Mouse (Mus musculus) testis, postnatal 14 days (tissue): ENCODE data around the gene Gpr82.

Experiments used
- DNase-seq: peaks from one replicate; pipeline ENCODE4 v3.0.0; 2021; ENCODE audit warnings: low spot score

Gpr82 gene

DNA sequence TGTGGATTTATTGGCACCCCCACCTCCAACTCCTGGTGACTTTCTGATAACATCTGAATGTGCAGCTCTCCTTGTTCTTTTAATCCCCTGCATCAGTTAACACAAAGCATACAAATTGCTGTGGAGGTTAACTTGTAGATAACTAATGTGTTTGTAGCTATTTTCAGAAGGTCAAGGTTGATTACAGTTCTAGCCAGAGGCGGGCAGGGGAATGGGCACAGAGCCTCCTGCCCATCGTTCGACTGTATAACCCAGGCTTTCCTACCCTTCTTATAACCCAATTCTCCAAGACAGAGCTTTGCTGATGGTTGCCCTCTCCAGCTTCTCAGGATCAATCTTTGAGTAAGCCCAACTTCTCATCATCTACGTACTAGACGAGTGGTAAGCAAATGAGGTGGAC, at the start of gene Gpr82:
Gpr82 (plus strand) TSS at position 301 of the 400 bp plus-strand sequence.
- no peak for DNase-seq

DNA sequence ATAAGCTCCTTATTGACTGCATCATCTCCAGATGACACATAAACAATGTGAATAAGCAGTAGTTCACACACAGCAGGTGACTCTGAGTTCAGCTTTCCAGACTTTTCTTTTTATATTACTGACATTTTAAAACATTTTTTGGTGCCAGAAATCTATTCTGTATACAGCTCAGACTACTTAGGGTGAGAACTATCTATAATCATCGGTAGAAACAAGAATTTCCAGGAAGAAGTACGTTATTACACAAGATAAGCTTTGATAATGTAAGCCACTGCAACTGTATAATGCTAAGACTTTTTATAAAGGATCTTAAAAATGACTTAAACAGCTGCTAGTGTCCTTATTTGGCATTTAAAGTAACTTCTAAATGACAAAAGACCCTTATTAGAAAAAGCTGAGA, 49.0 kb upstream of the Gpr82 start:
- no peak for DNase-seq

DNA sequence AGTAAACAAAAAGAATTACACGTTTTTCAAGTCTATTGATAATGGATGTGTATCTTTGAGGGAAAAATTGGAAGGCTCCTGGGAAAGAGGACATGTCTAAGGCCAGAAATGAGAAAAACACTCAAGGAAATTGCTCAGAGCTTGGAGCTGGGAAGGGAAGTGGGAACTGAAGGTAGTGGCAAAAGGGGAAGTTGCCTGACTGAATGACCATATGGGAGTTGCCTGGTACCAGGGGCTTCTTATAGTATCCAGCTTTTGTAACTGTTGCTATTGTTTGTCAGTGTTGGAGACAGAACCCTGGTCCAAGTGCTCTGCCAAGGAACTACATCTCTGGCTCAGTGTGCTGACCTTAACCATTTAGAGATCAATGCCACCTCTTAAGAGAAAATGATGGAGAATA, 44.4 kb upstream of the Gpr82 start:
- DNase-seq: no peak

DNA sequence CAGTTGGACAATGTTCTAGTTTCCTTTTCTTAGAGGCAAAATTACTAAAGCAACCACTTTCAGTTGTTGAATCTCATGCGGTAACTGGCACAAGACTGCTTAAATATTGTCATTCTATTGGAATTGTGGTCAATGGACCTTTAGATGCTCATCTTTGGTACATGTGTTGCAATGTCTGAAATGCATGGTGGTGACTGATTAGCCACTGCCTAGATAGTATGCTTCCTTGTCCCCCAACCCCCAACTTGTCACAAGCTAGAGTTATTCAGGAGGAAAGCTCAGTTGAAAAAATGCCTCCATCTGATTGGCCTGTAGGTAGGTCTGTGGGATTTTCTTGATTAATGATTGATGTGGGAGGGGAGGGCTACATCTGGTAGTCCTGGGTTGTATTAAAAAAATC, 43.9 kb upstream of the Gpr82 start:
- DNase-seq: no peak

DNA sequence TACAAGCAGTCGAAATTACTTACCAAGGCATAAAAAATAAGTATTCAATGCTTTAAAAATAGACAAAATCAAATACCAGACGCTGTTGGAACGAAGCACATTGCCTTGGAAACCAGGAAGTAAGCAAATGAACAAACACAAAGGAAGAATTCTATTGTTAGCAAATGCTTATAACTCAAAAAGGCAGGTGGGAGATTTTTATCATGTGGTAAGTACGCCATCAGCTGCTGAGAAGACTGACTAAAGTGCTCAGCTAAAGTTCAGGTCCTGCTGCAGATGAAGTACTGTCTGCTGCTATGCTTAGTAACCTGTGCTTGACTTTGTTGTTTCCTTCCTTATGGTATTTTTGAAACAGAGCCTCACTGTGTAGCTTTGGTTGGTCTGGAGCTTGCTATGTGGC, 42.7 kb upstream of the Gpr82 start:
- DNase-seq: no peak

DNA sequence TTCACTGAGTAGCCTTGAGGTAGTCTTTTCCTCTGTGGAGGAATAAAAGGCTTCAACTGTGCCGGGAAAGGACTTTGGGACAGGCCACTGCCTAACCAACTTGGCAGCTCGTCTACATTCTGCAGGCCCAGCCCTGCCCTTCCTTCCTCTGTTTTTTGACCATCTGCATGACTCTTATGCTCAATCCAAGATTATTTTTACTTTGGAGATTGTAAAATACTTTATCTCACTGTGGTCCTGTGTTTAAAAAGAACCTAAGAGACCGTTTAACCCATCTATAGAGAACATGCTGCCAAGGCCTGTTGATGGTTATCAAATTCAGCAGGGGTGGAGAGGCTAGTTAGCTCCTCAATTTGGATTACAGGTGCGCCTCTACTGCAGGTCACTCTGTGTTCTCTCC, 39.7 kb upstream of the Gpr82 start:
- no peak for DNase-seq

DNA sequence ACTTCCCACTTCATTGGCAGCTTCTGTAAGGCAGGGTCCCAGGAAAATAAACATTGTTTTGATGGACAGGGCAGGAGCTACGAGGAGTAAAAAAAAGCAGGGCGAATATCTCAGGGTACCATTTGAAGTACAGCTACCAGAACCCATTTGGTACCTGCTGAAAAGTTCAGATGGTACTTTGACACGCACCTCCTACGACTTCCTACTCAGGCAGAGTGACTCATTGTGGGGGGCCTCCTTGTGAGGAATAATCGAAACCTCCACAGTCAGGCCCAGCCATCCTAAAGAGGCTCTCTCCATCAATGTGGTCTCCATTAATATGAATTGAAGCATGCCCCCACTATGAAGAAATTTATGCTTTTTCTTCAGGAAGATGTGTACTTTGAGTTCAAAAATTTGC, 38.5 kb upstream of the Gpr82 start:
- no peak for DNase-seq

DNA sequence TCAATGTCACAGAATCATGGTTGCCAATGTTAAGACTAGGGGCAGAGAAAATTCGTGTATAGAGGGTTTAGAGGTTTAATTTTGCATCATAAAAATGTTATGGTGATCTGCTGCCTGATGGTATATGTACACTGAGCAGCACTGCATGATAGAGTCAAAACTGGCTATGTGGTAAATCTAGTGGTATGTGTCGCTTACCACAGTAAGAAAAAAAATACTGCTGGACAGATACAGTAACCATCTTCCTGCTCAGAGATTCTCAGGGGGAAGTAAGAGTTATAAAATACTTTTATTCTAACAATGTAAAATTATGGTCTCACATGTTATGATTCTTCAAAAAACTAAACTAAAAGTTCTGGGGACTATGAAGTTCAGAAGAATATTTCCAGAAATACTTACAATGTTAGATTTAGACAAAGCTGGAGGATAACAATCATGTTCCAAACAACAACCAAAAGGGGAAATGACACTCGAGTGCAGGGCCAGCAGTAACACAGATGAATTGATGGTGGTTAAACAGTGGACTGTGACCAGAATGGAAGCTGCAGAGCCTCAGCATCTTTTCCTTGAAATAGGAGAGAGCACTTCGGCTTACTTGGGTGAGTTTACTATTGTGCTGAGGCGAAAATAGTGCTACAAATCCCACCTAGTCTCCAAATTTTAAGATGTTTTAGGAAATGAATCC, 29.4 kb upstream of the Gpr82 start, which contains the start of gene Gpr34:
Gpr34 (plus strand) TSS at position 491 of the 685 bp plus-strand sequence.
- no peak for DNase-seq

DNA sequence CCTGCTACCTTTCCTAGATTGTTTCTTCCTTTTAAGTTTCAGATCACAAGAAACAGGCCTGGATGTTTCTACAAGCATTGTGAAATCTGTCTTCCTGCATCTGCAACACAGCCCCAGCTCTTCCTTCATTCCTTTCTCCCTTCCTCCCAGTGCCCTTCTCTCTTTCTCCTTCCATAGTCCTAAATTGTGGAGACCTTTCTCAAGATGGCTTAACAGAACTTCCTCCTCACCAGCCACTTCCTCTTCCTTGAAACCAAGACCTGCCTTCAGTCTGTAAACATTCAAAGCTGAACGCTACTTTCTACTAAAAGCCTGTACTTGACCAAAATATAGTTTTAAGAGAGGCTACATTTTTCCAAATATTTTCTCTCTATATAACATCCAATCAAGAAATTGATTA, 24.8 kb upstream of the Gpr82 start:
- DNase-seq: no peak

DNA sequence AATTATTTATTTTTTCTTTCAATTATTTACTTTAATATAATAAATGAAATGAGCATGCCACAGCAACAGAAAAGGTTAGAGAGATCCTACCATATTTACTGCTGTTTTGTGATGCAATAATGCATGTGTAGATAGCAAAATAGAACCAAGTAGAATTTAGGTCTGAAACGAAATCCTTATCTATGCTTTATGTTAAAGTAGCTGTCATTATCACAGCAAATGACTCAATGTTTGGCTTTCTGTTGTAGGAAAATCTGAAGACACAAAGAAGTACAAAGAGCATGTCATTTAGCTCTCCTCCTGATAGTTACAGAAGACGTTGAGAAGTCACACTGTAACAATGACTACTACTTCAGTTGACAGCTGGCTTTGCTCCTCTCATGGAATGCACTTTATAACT, 22.3 kb upstream of the Gpr82 start:
- DNase-seq: no peak

DNA sequence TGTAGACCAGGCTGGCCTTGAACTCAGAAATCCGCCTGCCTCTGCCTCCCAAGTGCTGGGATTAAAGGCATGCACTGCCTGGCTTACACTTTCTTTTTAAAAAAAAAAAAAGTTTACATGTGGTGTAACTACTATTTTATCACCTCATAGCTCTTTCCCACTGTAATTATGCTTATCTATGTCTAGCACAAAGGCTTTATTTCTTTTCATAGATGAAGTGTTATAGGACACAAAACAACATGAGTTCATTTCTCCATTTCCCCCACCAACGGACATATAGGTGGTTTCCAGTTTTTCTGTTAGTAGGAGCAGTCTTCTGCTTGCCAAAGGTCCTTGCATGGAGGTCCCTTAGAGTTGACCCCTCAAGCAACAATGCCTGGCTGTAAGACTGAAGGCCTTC, 9.3 kb upstream of the Gpr82 start:
- no peak for DNase-seq

DNA sequence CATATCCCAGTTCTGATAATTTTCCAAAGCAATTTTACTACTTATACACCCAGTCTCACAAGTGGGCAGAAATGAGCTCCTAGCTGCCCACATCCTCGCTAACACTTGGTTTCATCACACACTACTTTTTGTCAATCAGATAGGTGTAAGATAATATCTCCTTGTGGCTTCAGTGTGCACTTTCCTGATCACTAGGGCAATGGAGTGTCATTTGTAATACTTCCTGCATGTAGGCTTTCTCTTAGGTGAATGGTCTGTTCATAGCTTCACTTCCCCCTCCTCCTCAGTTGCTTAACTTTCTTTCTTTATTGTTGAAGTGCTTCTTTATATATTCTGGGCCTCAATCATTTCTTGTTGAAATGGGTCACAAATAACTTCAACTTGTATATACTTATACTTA, 8.9 kb upstream of the Gpr82 start:
- DNase-seq: no peak

DNA sequence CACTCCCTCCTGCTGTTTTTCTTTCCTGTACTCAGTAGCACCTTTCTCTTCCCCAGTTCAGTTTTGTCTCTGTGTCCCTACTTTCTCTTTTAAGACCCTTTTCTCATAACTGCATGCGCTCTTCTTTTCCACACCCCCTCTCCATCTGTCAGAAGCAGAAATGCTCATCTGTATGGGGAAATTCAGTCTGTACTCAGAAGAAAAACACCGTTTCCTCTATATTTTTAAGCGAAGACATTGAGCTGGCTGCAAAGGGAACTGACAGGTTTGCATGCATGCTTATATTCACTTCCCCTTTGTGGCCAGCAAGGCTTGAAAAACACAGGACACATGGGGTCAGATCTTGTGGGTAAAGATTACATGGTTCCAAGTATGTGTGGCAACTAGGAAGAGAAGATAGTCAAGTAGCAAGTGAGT, 6.2 kb upstream of the Gpr82 start:
- DNase-seq: no peak

DNA sequence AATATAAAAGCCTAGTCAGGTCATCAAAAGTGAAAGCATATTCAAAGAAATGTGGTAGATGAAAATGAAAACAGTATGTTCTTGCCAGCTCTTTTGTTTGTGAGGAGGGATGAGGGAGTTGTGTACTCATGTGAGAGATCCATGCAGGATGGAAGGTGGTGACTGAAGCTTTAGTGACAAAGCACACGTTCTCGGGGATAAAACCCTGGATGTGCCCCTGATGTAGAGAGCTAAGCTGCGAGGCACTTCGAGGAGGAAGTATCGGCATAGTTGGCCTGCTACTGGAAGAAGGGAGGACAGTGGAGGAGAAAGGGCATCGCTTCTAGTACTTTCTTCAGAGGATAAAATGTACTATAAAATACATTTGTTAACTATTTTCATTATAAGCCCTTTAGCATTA, 5.3 kb upstream of the Gpr82 start:
- DNase-seq: no peak

DNA sequence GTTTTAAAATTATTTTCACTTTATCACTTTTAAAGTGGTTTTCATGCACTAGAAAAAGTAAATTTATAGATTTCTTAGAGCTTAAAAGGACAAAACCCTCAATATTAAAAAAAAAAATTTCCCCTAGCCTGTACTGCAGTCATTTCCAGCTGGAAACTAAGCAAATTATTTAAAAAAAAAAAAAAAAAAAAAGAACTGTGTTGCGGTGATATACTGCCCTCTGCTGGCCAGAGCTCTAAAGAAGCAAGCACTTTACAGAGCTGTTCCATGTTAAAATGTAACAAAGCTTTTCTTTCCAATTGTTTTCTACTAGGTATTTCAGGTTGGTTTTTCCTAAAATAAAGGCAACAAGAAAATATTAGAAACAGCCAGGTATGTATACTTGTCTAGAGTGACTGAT, 4.4 kb upstream of the Gpr82 start:
- no peak for DNase-seq

DNA sequence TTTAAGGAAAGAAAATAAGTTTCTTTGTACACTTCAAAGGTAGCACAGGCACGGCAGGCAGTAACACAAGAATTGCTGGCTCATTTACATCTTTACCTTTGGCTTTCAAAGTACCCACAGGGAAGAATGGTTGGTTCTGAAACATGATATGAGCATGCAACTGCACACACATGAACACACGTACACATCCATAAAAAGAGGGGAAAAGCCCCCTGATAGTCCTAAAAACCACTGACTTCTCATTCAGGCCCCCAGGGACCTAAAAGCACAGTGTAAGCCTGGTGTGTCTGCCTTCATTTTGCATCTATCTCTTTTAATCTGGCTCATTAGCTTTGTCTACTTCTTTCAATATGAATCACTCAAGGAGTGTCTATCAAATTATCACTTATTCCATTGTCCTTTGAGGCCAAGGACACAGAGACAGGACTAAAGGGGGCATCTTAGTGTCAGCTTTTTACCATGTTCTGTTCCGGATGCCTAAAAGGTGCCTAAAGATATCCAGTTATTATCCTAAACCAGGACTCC, 2.5 kb upstream of the Gpr82 start:
- DNase-seq: no peak

DNA sequence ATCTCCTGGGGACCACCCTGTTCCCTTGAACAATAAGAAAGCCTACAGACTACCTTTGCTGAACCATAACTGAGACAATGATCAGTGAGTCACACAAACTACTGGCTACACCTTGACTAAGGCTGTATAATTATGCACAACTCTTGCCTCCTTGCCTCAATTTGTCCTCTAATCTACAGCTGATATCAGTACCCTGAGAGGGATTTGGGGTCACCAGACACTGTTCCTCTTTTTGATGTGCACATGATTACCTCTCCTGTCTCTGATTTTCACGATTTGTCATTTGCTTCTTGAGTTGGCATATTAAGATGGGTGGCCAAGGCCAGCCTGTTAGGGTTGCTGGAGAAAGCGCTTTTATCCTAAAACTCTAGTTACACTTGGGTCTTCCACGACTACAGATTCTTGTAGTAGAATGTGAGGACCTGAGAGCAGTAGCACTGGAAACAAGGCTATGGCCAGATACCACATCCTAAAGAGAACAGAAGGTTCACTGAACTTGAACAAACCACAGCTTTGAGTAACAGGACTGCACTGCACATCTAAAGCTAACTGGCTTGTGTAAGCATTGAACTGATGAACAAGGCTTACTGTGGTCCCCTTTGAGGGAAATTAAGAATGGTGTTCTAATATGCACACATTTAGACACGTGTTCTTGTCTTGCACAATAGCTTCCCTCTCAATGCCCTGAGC, 1.8 kb upstream of the Gpr82 start:
- no peak for DNase-seq

DNA sequence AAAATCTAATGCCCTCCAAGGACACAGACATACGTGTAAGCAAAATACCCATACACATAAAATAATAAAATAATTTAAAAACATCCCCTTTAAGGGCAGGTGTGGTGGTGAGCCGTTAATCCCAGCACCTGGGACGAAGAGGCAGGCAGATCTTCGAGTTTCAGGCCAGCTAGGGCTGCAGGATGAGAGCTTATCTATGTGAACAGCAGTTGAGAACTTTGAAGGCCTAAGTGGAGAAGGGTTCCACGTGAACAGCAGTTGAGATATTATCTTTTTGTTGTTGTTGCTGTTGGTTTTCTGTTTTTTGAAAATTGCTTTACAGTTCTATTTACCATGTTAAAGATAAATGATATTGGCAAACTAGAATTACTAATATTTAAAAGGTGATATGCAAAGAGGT, 7.7 kb downstream of the Gpr82 start:
- DNase-seq: no peak

DNA sequence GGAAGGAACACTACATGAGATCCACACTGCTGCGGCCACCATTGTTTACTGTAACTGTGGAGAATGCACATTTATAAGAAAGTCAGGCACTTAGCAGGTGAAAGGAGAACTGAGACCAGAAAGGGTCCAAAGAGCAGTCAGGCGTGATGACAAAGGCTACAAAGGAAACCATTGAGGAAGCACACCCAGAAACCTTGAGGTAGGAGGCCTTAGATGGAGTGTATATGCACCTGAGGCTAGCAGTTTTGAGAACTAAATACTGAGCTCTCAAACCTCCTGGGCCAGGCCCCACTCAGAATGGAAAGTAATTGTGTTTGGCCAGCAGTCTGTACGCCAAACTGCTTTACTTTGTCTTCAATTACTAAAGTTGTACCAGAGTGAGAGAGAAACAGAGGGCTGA, 9.2 kb downstream of the Gpr82 start:
- no peak for DNase-seq

DNA sequence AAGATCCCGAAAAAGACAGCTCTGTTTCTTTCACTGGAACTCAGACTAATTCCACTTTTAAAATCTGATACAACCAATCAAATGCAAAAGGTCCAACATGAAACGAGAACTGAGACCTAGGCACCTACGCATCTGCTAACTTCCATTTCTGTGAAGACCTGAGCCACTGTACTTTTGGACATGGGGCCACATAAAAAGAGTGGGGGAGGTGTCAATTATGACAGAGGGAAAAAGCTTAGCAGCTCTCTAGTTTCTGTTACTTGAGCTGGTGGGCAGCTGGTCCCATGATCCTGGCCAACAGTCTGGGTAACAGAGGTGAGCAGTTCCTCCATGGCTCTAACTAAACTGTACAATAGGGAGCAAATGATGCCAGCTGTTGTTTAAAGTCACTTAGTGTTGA, 11.8 kb downstream of the Gpr82 start:
- DNase-seq: no peak

DNA sequence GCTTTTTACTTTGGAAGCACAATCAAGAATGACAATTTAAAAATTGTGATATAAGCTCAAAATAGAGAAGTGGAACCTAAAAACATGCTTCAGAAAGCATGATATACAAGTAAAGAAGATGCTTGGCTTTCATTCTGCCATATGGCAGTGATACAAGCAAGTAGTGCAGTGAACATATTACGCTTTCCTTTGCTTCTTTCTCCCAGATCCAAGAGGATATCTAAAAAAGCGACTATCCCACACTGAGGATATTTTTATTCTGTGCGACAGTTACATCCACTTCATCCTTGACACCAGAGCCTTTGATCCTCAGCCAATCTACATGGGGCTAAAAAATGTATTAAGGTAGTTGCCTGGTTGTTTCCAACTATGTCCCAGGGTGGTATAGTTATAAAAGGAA, 20.6 kb downstream of the Gpr82 start:
- no peak for DNase-seq

DNA sequence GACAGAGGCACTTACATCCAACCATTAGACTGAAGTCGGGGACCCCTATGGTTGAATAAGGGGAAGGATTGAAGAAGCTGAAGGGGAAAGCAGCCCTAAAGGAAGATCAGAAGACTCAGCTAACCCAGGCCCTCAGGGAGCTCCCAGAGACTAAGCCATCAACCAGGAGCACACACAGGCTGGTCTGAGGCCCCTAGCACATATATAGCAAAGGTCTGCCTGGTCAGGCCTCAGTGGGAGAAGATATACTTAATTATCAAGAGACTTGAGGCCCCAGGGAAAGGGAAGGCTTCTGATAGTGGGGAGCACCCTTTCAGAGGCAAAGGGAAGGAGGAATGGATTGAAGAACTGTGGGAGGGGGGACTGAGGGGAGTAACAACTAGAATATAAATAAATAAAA, 25.4 kb downstream of the Gpr82 start:
- no peak for DNase-seq

DNA sequence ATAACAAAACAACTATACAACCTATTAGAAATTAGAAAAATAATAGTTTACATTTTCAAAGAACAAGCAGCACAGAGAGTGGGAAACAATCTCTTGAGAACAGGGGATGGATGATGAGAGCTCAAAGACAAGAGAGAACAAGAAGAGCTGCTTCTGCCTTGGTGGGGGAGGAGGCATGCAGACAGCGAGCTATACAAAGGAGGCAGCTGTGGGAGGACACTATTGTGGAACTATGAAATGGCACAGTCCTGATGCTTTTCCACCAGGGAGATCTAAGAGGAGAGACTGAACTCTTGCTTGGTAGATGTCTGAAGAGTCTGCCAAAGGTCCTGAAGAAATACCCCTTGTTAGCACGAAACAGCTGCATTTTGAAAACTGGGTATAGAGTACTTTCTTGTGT, 27.2 kb downstream of the Gpr82 start:
- no peak for DNase-seq

DNA sequence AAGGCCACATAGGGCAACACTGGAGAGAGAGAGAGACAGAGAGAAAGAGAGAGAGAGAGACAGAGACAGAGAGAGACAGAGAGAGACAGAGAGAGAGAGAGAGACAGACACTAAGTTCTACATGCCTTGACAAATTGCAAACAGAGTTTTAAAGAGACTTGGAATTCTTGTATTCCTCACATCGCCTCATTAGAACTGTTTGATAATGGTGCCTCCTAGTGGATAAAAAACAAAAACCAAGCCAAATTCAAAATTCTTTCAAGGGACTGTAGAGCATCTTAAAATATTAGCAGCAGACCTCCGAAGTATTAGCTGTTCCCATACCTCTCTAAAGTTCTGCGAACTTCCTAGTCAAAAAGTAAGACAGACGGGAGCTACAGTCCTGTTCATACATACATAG, 30.7 kb downstream of the Gpr82 start:
- DNase-seq: no peak
